Mouse (Mus musculus): ENCODE measurements around the gene Anxa11. TPM values are rescaled to one million over a fixed set of nuclear protein-coding genes. Genes with fewer than 3 reads are reported as not detected.
"Not testable (repeated sequence)": the region's sequence is repeated elsewhere in the genome, so short reads cannot be mapped to it uniquely, and the experiment has no call there.

Gene Anxa11
- polyA plus RNA-seq, 1 experiment from 2014 or later: 82.3 TPM

GRCm38 (mm10) chr14:25868706-25869105 is 26.8 kb downstream of the Anxa11 start:
- Histone ChIP-seq H3K27ac (ENCODE audit: low read depth, low read length) (peak overlapping the region; percentile 71; the same call in 1 of the 2 replicates), H3K4me2 (replicated peaks; ENCODE audit: low read depth) (no peak overlapping the region; the same call in 1 of the 2 replicates), H3K4me1 (replicated peaks; ENCODE audit: control insufficient read depth, insufficient read depth, low read length) (peaks cover 28% of the 10 kb centered on the region; the same call in 1 of the 2 replicates), H3K36me3 (ENCODE audit: control insufficient read depth, insufficient read depth) (peaks cover 32% of the 10 kb centered on the region), H3K27me3 (replicated peaks; ENCODE audit: control insufficient read depth, insufficient read depth, low read length) (no peaks in the 10 kb centered on the region), H3K9ac (ENCODE audit: low read depth, low read length) (no peak overlapping the region), H3K9me3 (ENCODE audit: control insufficient read depth) (no peaks in the 10 kb centered on the region), H3K4me3 (ENCODE audit: low read depth, low read length) (no peak overlapping the region)
- 54% methylated on average over 3 of the region's 4 CpGs for WGBS
- TF ChIP-seq CTCF (IDR thresholded peaks at IDR 0.05; ENCODE audit: low read depth): no peak
- ATAC-seq: no peak

GRCm38 (mm10) chr14:25869135-25869878 is 27.4 kb downstream of the Anxa11 start:
- Histone ChIP-seq H3K4me1 (replicated peaks; ENCODE audit: control insufficient read depth, insufficient read depth, low read length) (peaks cover 28% of the 10 kb centered on the region; the same call in 1 of the 2 replicates), H3K4me2 (replicated peaks; ENCODE audit: low read depth) (no peak overlapping the region), H3K9ac (ENCODE audit: low read depth, low read length) (no peak overlapping the region), H3K27me3 (replicated peaks; ENCODE audit: control insufficient read depth, insufficient read depth, low read length) (no peaks in the 10 kb centered on the region), H3K9me3 (ENCODE audit: control insufficient read depth) (no peaks in the 10 kb centered on the region), H3K27ac (ENCODE audit: low read depth, low read length) (peak overlapping the region; percentile 71; the same call in 1 of the 2 replicates), H3K4me3 (ENCODE audit: low read depth, low read length) (no peak overlapping the region), H3K36me3 (ENCODE audit: control insufficient read depth, insufficient read depth) (peaks cover 38% of the 10 kb centered on the region)
- no peak for TF ChIP-seq CTCF (IDR thresholded peaks at IDR 0.05; ENCODE audit: low read depth)
- no peak for ATAC-seq
- 51% methylated on average over 9 of the region's 9 CpGs for WGBS

- H3K36me3 ChIP-seq (ENCODE audit: control insufficient read depth, insufficient read depth): peaks cover 44% of the 10 kb centered on the region
- no peak for ATAC-seq
- WGBS: 75% methylated on average over 8 of the region's 8 CpGs
- no peaks in the 10 kb centered on the region for H3K9me3 ChIP-seq (ENCODE audit: control insufficient read depth)
- H3K27ac ChIP-seq (ENCODE audit: low read depth, low read length): no peak overlapping the region
- H3K4me2 ChIP-seq (replicated peaks; ENCODE audit: low read depth): no peak overlapping the region
- H3K27me3 ChIP-seq (replicated peaks; ENCODE audit: control insufficient read depth, insufficient read depth, low read length): no peaks in the 10 kb centered on the region
- H3K4me3 ChIP-seq (ENCODE audit: low read depth, low read length): no peak overlapping the region
- H3K9ac ChIP-seq (ENCODE audit: low read depth, low read length): no peak overlapping the region
- TF ChIP-seq CTCF (IDR thresholded peaks at IDR 0.05; ENCODE audit: low read depth): no peak
- H3K4me1 ChIP-seq (replicated peaks; ENCODE audit: control insufficient read depth, insufficient read depth, low read length): 0 out of 2 replicates have a peak, but pooled peaks cover 13% of the 10 kb centered on the region
Measured at GRCm38 (mm10) chr14:25872461-25873415, 30.8 kb downstream of the Anxa11 start.

- not testable (repeated sequence) for H3K9ac ChIP-seq (ENCODE audit: low read depth, low read length); H3K4me3 ChIP-seq (ENCODE audit: low read depth, low read length); H3K4me1 ChIP-seq (replicated peaks; ENCODE audit: control insufficient read depth, insufficient read depth, low read length); H3K27ac ChIP-seq (ENCODE audit: low read depth, low read length); H3K9me3 ChIP-seq (ENCODE audit: control insufficient read depth); H3K4me2 ChIP-seq (replicated peaks; ENCODE audit: low read depth); H3K27me3 ChIP-seq (replicated peaks; ENCODE audit: control insufficient read depth, insufficient read depth, low read length)
- ATAC-seq: peak; percentile 11; the same call in 1 of the 2 replicates
- WGBS: no CpG with 5 or more reads among the region's 7 CpGs
- peaks cover 29% of the 10 kb centered on the region for H3K36me3 ChIP-seq (ENCODE audit: control insufficient read depth, insufficient read depth)
Measured at GRCm38 (mm10) chr14:25876640-25877039, 34.7 kb downstream of the Anxa11 start.

- not testable (repeated sequence) for H3K4me2 ChIP-seq (replicated peaks; ENCODE audit: low read depth); H3K9me3 ChIP-seq (ENCODE audit: control insufficient read depth); H3K4me3 ChIP-seq (ENCODE audit: low read depth, low read length); H3K27me3 ChIP-seq (replicated peaks; ENCODE audit: control insufficient read depth, insufficient read depth, low read length); H3K9ac ChIP-seq (ENCODE audit: low read depth, low read length); H3K36me3 ChIP-seq (ENCODE audit: control insufficient read depth, insufficient read depth); H3K4me1 ChIP-seq (replicated peaks; ENCODE audit: control insufficient read depth, insufficient read depth, low read length); H3K27ac ChIP-seq (ENCODE audit: low read depth, low read length)
- WGBS: no CpG with 5 or more reads among the region's 9 CpGs
- peak; percentile 56; the same call in 1 of the 2 replicates for ATAC-seq
Measured at GRCm38 (mm10) chr14:25881769-25882168, 39.8 kb downstream of the Anxa11 start.

- not testable (repeated sequence) for H3K9ac ChIP-seq (ENCODE audit: low read depth, low read length); H3K4me1 ChIP-seq (replicated peaks; ENCODE audit: control insufficient read depth, insufficient read depth, low read length); ATAC-seq; H3K4me2 ChIP-seq (replicated peaks; ENCODE audit: low read depth); H3K36me3 ChIP-seq (ENCODE audit: control insufficient read depth, insufficient read depth); H3K27ac ChIP-seq (ENCODE audit: low read depth, low read length); H3K27me3 ChIP-seq (replicated peaks; ENCODE audit: control insufficient read depth, insufficient read depth, low read length); H3K9me3 ChIP-seq (ENCODE audit: control insufficient read depth); H3K4me3 ChIP-seq (ENCODE audit: low read depth, low read length)
- WGBS: no CpG with 5 or more reads among the region's 12 CpGs
Measured at GRCm38 (mm10) chr14:25885886-25886285, 43.9 kb downstream of the Anxa11 start.

- H3K36me3 ChIP-seq (ENCODE audit: control insufficient read depth, insufficient read depth); H3K9me3 ChIP-seq (ENCODE audit: control insufficient read depth); H3K27me3 ChIP-seq (replicated peaks; ENCODE audit: control insufficient read depth, insufficient read depth, low read length); H3K4me2 ChIP-seq (replicated peaks; ENCODE audit: low read depth); H3K4me1 ChIP-seq (replicated peaks; ENCODE audit: control insufficient read depth, insufficient read depth, low read length); H3K27ac ChIP-seq (ENCODE audit: low read depth, low read length); H3K9ac ChIP-seq (ENCODE audit: low read depth, low read length); ATAC-seq; H3K4me3 ChIP-seq (ENCODE audit: low read depth, low read length): not testable (repeated sequence)
- no CpG with 5 or more reads among the region's 3 CpGs for WGBS
Measured at GRCm38 (mm10) chr14:25894566-25894965, 52.6 kb downstream of the Anxa11 start.

- WGBS: no CpG with 5 or more reads among the region's 7 CpGs
- not testable (repeated sequence) for H3K9me3 ChIP-seq (ENCODE audit: control insufficient read depth); H3K36me3 ChIP-seq (ENCODE audit: control insufficient read depth, insufficient read depth); H3K27me3 ChIP-seq (replicated peaks; ENCODE audit: control insufficient read depth, insufficient read depth, low read length); H3K27ac ChIP-seq (ENCODE audit: low read depth, low read length); H3K4me2 ChIP-seq (replicated peaks; ENCODE audit: low read depth); H3K4me3 ChIP-seq (ENCODE audit: low read depth, low read length); ATAC-seq; H3K4me1 ChIP-seq (replicated peaks; ENCODE audit: control insufficient read depth, insufficient read depth, low read length); H3K9ac ChIP-seq (ENCODE audit: low read depth, low read length)
Measured at GRCm38 (mm10) chr14:25895686-25896085, 53.7 kb downstream of the Anxa11 start.

GRCm38 (mm10) chr14:25903000-25903399 is 61.0 kb downstream of the Anxa11 start, which contains the start of gene Plac9a:
Gene Plac9a (minus strand): TSS chr14:25903100.
- not testable (repeated sequence) for H3K27me3 ChIP-seq (replicated peaks; ENCODE audit: control insufficient read depth, insufficient read depth, low read length); H3K36me3 ChIP-seq (ENCODE audit: control insufficient read depth, insufficient read depth); H3K4me1 ChIP-seq (replicated peaks; ENCODE audit: control insufficient read depth, insufficient read depth, low read length); H3K4me3 ChIP-seq (ENCODE audit: low read depth, low read length); ATAC-seq; H3K9me3 ChIP-seq (ENCODE audit: control insufficient read depth); H3K4me2 ChIP-seq (replicated peaks; ENCODE audit: low read depth); H3K27ac ChIP-seq (ENCODE audit: low read depth, low read length); H3K9ac ChIP-seq (ENCODE audit: low read depth, low read length)
- WGBS: no CpG with 5 or more reads among the region's 10 CpGs
